Comparison of ENCODE assay signal across 12 mouse cellular contexts in the genomic region with DNA sequence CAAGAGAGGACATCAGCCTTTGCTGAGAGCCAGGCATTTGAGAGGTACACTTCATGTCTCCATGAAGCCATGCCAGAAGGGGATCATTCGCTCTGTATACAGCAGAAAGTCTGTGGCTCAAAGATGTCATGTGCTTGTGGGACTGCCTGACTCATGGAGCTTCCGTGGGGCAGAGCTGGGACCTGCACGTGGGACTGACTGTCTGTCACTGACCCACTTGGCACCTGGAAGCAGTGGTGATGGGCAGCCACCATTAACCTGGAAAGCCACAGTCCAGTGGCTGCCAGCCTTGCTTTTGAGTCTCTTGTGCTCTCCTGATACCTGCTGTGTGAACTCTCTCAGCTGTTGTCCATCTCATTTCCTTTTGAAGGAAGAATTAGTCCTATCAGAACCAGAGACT.
"Had no signal": no experiment of that assay in that cellular context is flagged by ENCODE, and none has a peak within 500 bp of the region (broad histone marks: within the 10 kb centered on the region; RNA-seq: fewer than 3 reads in every experiment).

No protein-coding gene starts in this region.

- H3K9me3 ChIP-seq: neural tube, embryonic 15.5 days; stomach, embryonic 15.5 days had no signal

- H3K9ac ChIP-seq: neural tube, embryonic 15.5 days; stomach, embryonic 15.5 days had no signal

- DNase-seq: retina, postnatal 1 day; right cerebral cortex, adult 18-20 months; right cerebral cortex, postnatal 14 days; right cerebral cortex, postnatal 25 days; right cerebral cortex, postnatal 4 days; spleen, adult 18-20 months; thymus, adult 18-20 months; thymus, adult 2 months; thymus, postnatal 4 days had no signal

- H3K36me3 ChIP-seq: neural tube, embryonic 15.5 days; stomach, embryonic 15.5 days had no signal

- H3K4me2 ChIP-seq: neural tube, embryonic 15.5 days; stomach, embryonic 15.5 days had no signal

- H3K4me3 ChIP-seq: neural tube, embryonic 15.5 days; stomach, embryonic 15.5 days had no signal

- H3K27me3 ChIP-seq: stomach, embryonic 15.5 days had no signal

- H3K4me1 ChIP-seq: stomach, embryonic 15.5 days had no signal

- H3K27ac ChIP-seq: neural tube, embryonic 15.5 days; stomach, embryonic 15.5 days; stomach, postnatal 0 days had no signal
